Mouse (Mus musculus) liver, adult 2 months (tissue): ENCODE data around the gene Slc16a14.

Source experiments
- CTCF ChIP-seq: fragments of 200-500 bp; IDR thresholded peaks from 2 replicates; pipeline ENCODE4 v1.5.1; 2011; ENCODE audit warnings: low read depth, low read length, control low read depth
- POLR2A ChIP-seq: fragments of 200-500 bp; IDR thresholded peaks from 2 replicates; pipeline ENCODE4 v1.6.1; 2011; ENCODE audit warnings: low read length, control low read depth; ENCODE audit not compliant: insufficient read depth; ENCODE audit errors: extremely low read depth

- TF ChIP-seq CTCF, result no peak
- no peak for TF ChIP-seq POLR2A
Measured at GRCm38 (mm10) chr1:84918865-84919264, 16.1 kb downstream of the Slc16a14 start.
